Mouse (Mus musculus): ENCODE results near the gene Rere. TPM values are rescaled to one million over a fixed set of nuclear protein-coding genes. Genes with fewer than 3 reads are reported as not detected.
"Not testable (repeated sequence)": the region's sequence is repeated elsewhere in the genome, so short reads cannot be mapped to it uniquely, and the experiment has no call there.

Rere gene
- polyA plus RNA-seq, 1 experiment from 2014 or later, result 26.1 TPM

GRCm38 (mm10) chr4:150540392-150541094 is 259.1 kb downstream of the Rere start:
- 38% methylated on average over 5 of the region's 5 CpGs for WGBS
- peaks cover 19% of the 10 kb centered on the region for H3K36me3 ChIP-seq (ENCODE audit: poor library complexity, severe bottlenecking)
- H3K9me3 ChIP-seq (replicated peaks), result no peaks in the 10 kb centered on the region
- H3K4me2 ChIP-seq, result no peak overlapping the region
- H3K27ac ChIP-seq, result peak overlapping the region; percentile 48
- no peak overlapping the region for H3K4me3 ChIP-seq
- H3K9ac ChIP-seq, result no peak overlapping the region
- ATAC-seq, result no peak
- peaks cover 26% of the 10 kb centered on the region for H3K4me1 ChIP-seq
- no peaks in the 10 kb centered on the region for H3K27me3 ChIP-seq

- Histone ChIP-seq H3K4me3 (no peak overlapping the region), H3K27me3 (no peaks in the 10 kb centered on the region), H3K4me2 (no peak overlapping the region), H3K9ac (no peak overlapping the region), H3K9me3 (replicated peaks) (no peaks in the 10 kb centered on the region), H3K4me1 (peaks cover 17% of the 10 kb centered on the region), H3K36me3 (ENCODE audit: poor library complexity, severe bottlenecking) (peaks cover 13% of the 10 kb centered on the region), H3K27ac (no peak overlapping the region)
- WGBS, result 83% methylated on average over 7 of the region's 7 CpGs
- no peak for ATAC-seq
Measured at GRCm38 (mm10) chr4:150544231-150544630, 262.8 kb downstream of the Rere start.

GRCm38 (mm10) chr4:150544652-150545258 is 263.3 kb downstream of the Rere start:
- Histone ChIP-seq H3K4me3 (no peak overlapping the region), H3K4me1 (peaks cover 14% of the 10 kb centered on the region), H3K36me3 (ENCODE audit: poor library complexity, severe bottlenecking) (peaks cover 11% of the 10 kb centered on the region), H3K27ac (no peak overlapping the region), H3K9ac (no peak overlapping the region), H3K4me2 (no peak overlapping the region), H3K27me3 (no peaks in the 10 kb centered on the region), H3K9me3 (replicated peaks) (no peaks in the 10 kb centered on the region)
- no peak for ATAC-seq
- 87% methylated on average over 10 of the region's 10 CpGs for WGBS

- H3K4me2 ChIP-seq, result no peak overlapping the region
- H3K9ac ChIP-seq, result no peak overlapping the region
- no peak overlapping the region for H3K4me3 ChIP-seq
- no peak overlapping the region for H3K27ac ChIP-seq
- no peaks in the 10 kb centered on the region for H3K9me3 ChIP-seq (replicated peaks)
- no peak for ATAC-seq
- 89% methylated on average over 7 of the region's 7 CpGs for WGBS
- H3K27me3 ChIP-seq, result no peaks in the 10 kb centered on the region
- peaks cover 7% of the 10 kb centered on the region for H3K4me1 ChIP-seq
- peaks cover 14% of the 10 kb centered on the region for H3K36me3 ChIP-seq (ENCODE audit: poor library complexity, severe bottlenecking)
Measured at GRCm38 (mm10) chr4:150545775-150546174, 264.3 kb downstream of the Rere start.

- H3K4me2 ChIP-seq; H3K4me3 ChIP-seq; H3K27me3 ChIP-seq; H3K27ac ChIP-seq; ATAC-seq; H3K4me1 ChIP-seq; H3K9ac ChIP-seq; H3K9me3 ChIP-seq (replicated peaks): not testable (repeated sequence)
- peaks cover 14% of the 10 kb centered on the region for H3K36me3 ChIP-seq (ENCODE audit: poor library complexity, severe bottlenecking)
- 98% methylated on average over 4 of the region's 4 CpGs for WGBS
Measured at GRCm38 (mm10) chr4:150546296-150546695, 264.9 kb downstream of the Rere start.

GRCm38 (mm10) chr4:150549393-150549792 is 267.9 kb downstream of the Rere start:
- Histone ChIP-seq H3K4me3 (no peak overlapping the region), H3K4me1 (peaks cover 3% of the 10 kb centered on the region; the same call in 1 of the 2 replicates), H3K4me2 (no peak overlapping the region), H3K9me3 (replicated peaks) (no peaks in the 10 kb centered on the region), H3K9ac (no peak overlapping the region), H3K27ac (no peak overlapping the region), H3K27me3 (no peaks in the 10 kb centered on the region), H3K36me3 (ENCODE audit: poor library complexity, severe bottlenecking) (peaks cover 14% of the 10 kb centered on the region)
- no peak for ATAC-seq
- WGBS, result 94% methylated on average over 9 of the region's 9 CpGs

- no peak overlapping the region for H3K9ac ChIP-seq
- peaks cover 3% of the 10 kb centered on the region; the same call in 1 of the 2 replicates for H3K4me1 ChIP-seq
- 89% methylated on average over 12 of the region's 12 CpGs for WGBS
- no peaks in the 10 kb centered on the region for H3K27me3 ChIP-seq
- no peak overlapping the region for H3K27ac ChIP-seq
- H3K4me2 ChIP-seq, result no peak overlapping the region
- ATAC-seq, result no peak
- no peaks in the 10 kb centered on the region for H3K9me3 ChIP-seq (replicated peaks)
- H3K36me3 ChIP-seq (ENCODE audit: poor library complexity, severe bottlenecking), result peaks cover 14% of the 10 kb centered on the region
- no peak overlapping the region for H3K4me3 ChIP-seq
Measured at GRCm38 (mm10) chr4:150549989-150550716, 268.7 kb downstream of the Rere start.

GRCm38 (mm10) chr4:150551390-150551789 is 269.9 kb downstream of the Rere start:
- H3K27me3 ChIP-seq, result no peaks in the 10 kb centered on the region
- no peak overlapping the region for H3K9ac ChIP-seq
- H3K36me3 ChIP-seq (ENCODE audit: poor library complexity, severe bottlenecking), result peaks cover 6% of the 10 kb centered on the region
- peaks cover 10% of the 10 kb centered on the region for H3K4me1 ChIP-seq
- H3K4me2 ChIP-seq, result no peak overlapping the region
- no peaks in the 10 kb centered on the region for H3K9me3 ChIP-seq (replicated peaks)
- no peak for ATAC-seq
- WGBS, result 94% methylated on average over 4 of the region's 4 CpGs
- H3K27ac ChIP-seq, result no peak overlapping the region
- H3K4me3 ChIP-seq, result no peak overlapping the region

- H3K9ac ChIP-seq, result no peak overlapping the region
- no peak for ATAC-seq
- peaks cover 26% of the 10 kb centered on the region for H3K4me1 ChIP-seq
- no peaks in the 10 kb centered on the region for H3K9me3 ChIP-seq (replicated peaks)
- no peak overlapping the region for H3K4me2 ChIP-seq
- H3K4me3 ChIP-seq, result no peak overlapping the region
- H3K27ac ChIP-seq, result no peak overlapping the region
- 90% methylated on average over 15 of the region's 15 CpGs for WGBS
- no peaks in the 10 kb centered on the region for H3K27me3 ChIP-seq
- H3K36me3 ChIP-seq (ENCODE audit: poor library complexity, severe bottlenecking), result 0 out of 2 replicates have a peak, but pooled peaks cover 3% of the 10 kb centered on the region
Measured at GRCm38 (mm10) chr4:150552751-150553600, 271.5 kb downstream of the Rere start.

- H3K4me3 ChIP-seq, result no peak overlapping the region
- H3K4me1 ChIP-seq, result peaks cover 24% of the 10 kb centered on the region
- no peak overlapping the region for H3K4me2 ChIP-seq
- no peaks in the 10 kb centered on the region for H3K36me3 ChIP-seq (ENCODE audit: poor library complexity, severe bottlenecking)
- ATAC-seq, result no peak
- H3K27me3 ChIP-seq, result no peaks in the 10 kb centered on the region
- H3K9me3 ChIP-seq (replicated peaks), result no peaks in the 10 kb centered on the region
- H3K9ac ChIP-seq, result no peak overlapping the region
- H3K27ac ChIP-seq, result peak overlapping the region; percentile 90
Measured at GRCm38 (mm10) chr4:150555783-150556182, 274.3 kb downstream of the Rere start.

GRCm38 (mm10) chr4:150556382-150557221 is 275.2 kb downstream of the Rere start:
- H3K4me3 ChIP-seq, result no peak overlapping the region
- H3K4me2 ChIP-seq, result peak overlapping the region; percentile 40
- H3K36me3 ChIP-seq (ENCODE audit: poor library complexity, severe bottlenecking), result 0 out of 2 replicates have a peak, but pooled peaks cover 3% of the 10 kb centered on the region
- WGBS, result 25% methylated on average over 17 of the region's 17 CpGs
- H3K9ac ChIP-seq, result peak overlapping the region; percentile 3; the same call in 1 of the 2 replicates
- no peaks in the 10 kb centered on the region for H3K27me3 ChIP-seq
- peak; percentile 91 for ATAC-seq
- no peaks in the 10 kb centered on the region for H3K9me3 ChIP-seq (replicated peaks)
- H3K27ac ChIP-seq, result peak overlapping the region; percentile 90
- peaks cover 24% of the 10 kb centered on the region for H3K4me1 ChIP-seq
